Mouse (Mus musculus) thymus, adult 2 months (tissue): ENCODE data around the gene L2hgdh.

ENCODE experiments used
- CTCF ChIP-seq: fragments of 200-500 bp; IDR thresholded peaks from 2 replicates; pipeline ENCODE4 v1.5.1; 2012; ENCODE audit warnings: mild to moderate bottlenecking, control low read depth, low read length, moderate library complexity, borderline replicate concordance; ENCODE audit not compliant: control insufficient read depth, poor library complexity, insufficient read depth; ENCODE audit errors: extremely low read depth
- POLR2A ChIP-seq: fragments of 200-500 bp; IDR thresholded peaks from 2 replicates; pipeline ENCODE4 v1.6.1; 2012; ENCODE audit warnings: mild to moderate bottlenecking, low read length, control low read depth, moderate library complexity; ENCODE audit not compliant: control insufficient read depth, poor library complexity, insufficient read depth; ENCODE audit errors: extremely low read depth

DNA sequence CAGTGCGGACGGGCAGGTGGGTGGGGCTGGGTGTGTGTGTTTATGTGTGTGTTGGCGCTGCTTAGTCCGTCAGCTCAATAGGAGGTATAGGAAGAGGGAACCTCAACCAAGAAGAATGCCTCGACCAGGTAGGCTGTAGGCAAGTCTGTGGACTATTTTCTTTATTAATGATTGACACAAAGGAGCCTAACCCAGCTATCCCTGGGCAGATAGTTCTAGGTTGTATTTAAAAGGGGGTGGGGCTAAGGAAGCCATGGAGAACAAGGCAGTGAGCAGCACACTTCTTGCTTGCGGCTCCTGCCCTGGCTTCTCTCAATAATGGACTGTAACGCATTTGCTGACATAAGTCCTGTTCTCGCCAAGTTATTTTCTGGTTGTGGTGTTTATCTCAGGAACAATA, 75.2 kb downstream of the L2hgdh start:
- TF ChIP-seq CTCF: no peak
- no peak for TF ChIP-seq POLR2A
